Mouse (Mus musculus): ENCODE measurements around the gene Bik. TPM values are rescaled to one million over a fixed set of nuclear protein-coding genes. Genes with fewer than 3 reads are reported as not detected.

Gene Bik
- total and polyA plus RNA-seq, 2 experiments from 2014 or later, result 0.16 to 1.3 TPM

DNA sequence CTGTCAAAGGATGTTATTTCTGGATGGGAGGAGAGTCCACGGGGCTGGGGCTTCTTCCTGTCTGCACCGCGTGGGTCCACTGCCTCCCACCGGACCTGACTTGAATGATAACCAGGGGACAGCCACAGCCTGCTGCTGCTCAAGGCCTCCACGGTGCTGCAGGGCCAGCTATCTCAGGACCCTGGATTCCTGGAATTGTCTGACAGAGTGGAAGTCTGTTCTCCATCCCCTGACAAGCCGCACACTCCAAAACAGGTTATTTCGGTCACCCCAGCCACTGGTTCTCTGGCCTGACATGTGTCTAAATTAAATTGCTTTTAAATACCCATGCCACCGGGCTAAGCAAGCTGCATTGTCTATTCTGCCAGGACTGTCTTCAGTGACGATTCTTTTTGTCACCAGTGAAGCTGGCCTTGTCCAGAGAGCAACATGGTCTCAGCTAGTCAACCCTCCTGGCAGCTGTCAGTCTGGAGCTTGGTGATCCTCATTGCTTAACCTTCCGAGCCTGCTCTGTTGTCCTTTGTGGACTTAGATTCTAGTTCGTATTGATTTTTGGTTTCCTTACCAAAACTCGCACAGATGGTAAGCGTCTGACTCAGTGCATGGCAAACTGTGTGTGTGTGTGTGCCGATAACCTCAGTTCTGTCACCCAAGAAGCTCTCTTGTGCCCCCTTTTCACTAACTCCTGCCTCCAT is 2.9 kb upstream of the Bik start:
- ATAC-seq (no peak), DNase-seq (ENCODE audit: low spot score) (peak; percentile 6)
- Histone ChIP-seq H3K27me3 (ENCODE audit: insufficient read depth, low read length) (0 out of 2 replicates have a peak, but pooled peaks cover 22% of the 10 kb centered on the region), H3K27ac (no peak overlapping the region), H3K4me1 (ENCODE audit: insufficient read depth, low read length) (peaks cover 9% of the 10 kb centered on the region; the same call in 1 of the 2 replicates), H3K9ac (replicated peaks; ENCODE audit: low read length) (no peak overlapping the region), H3K4me2 (ENCODE audit: low read depth, low read length) (no peak overlapping the region), H3K36me3 (ENCODE audit: insufficient read depth, low read length) (no peaks in the 10 kb centered on the region), H3K4me3 (ENCODE audit: low read length) (no peak overlapping the region), H3K9me3 (ENCODE audit: low read length) (no peaks in the 10 kb centered on the region)
- TF ChIP-seq CTCF (IDR thresholded peaks at IDR 0.05; ENCODE audit: low read depth), result no peak
- WGBS, result 46% methylated on average over 14 of the region's 14 CpGs

DNA sequence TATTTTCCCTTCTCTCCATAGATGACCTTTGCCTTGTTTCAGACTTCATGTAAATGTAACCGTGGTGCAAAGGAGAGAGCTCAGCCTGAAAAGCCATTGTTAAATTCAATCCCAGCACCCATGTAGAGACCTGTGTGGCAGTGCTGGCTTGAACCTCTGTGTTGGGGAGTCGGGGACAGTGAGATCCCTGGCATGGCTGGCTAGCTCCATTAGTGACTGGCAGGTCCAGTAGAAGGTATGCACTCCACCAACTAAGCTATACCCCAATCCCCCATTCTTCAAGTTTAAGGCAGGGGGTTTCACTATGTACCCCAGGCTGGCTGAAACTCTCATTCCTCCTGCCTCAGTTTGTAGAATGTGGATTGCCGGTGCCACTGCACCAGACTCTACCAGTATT is 2.3 kb upstream of the Bik start:
- Histone ChIP-seq H3K4me3 (ENCODE audit: low read length) (no peak overlapping the region), H3K36me3 (ENCODE audit: insufficient read depth, low read length) (no peaks in the 10 kb centered on the region), H3K27me3 (ENCODE audit: insufficient read depth, low read length) (0 out of 2 replicates have a peak, but pooled peaks cover 26% of the 10 kb centered on the region), H3K4me1 (ENCODE audit: insufficient read depth, low read length) (peaks cover 9% of the 10 kb centered on the region; the same call in 1 of the 2 replicates), H3K9ac (replicated peaks; ENCODE audit: low read length) (no peak overlapping the region), H3K9me3 (ENCODE audit: low read length) (no peaks in the 10 kb centered on the region), H3K4me2 (ENCODE audit: low read depth, low read length) (no peak overlapping the region), H3K27ac (no peak overlapping the region)
- ATAC-seq (no peak), DNase-seq (ENCODE audit: low spot score) (no peak)
- TF ChIP-seq CTCF (IDR thresholded peaks at IDR 0.05; ENCODE audit: low read depth), result no peak
- 73% methylated on average over 3 of the region's 3 CpGs for WGBS

DNA sequence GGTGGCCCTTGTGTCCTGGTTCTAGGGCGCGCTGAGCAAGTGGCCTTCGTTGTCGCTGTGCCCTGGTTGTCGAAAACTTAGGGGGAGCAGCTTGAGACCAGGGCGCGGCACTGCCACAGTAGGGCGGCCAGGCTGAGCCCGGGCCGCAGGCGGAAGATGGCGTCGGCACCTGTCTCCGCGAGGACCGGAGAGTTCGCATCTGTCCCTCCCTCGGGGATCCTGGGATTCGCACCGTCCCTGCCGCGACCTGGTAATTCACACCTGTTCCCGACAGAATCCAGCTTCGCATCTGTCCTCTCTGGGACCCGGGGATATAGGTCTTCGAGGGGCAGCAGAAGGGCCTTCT is 403 bp downstream of the Bik start:
- 0 out of 2 replicates have a peak, but pooled peaks cover 26% of the 10 kb centered on the region for H3K27me3 ChIP-seq (ENCODE audit: insufficient read depth, low read length)
- no peak overlapping the region for H3K27ac ChIP-seq
- H3K9ac ChIP-seq (replicated peaks; ENCODE audit: low read length), result peak overlapping the region; percentile 33; the same call in 1 of the 2 replicates
- 4% methylated on average over 26 of the region's 26 CpGs for WGBS
- peak overlapping the region; percentile 85 for H3K4me2 ChIP-seq (ENCODE audit: low read depth, low read length)
- peak overlapping the region; percentile 45 for H3K4me3 ChIP-seq (ENCODE audit: low read length)
- H3K36me3 ChIP-seq (ENCODE audit: insufficient read depth, low read length), result no peaks in the 10 kb centered on the region
- no peak for ATAC-seq
- DNase-seq (ENCODE audit: low spot score), result no peak
- no peaks in the 10 kb centered on the region for H3K9me3 ChIP-seq (ENCODE audit: low read length)
- peaks cover 9% of the 10 kb centered on the region; the same call in 1 of the 2 replicates for H3K4me1 ChIP-seq (ENCODE audit: insufficient read depth, low read length)
- TF ChIP-seq CTCF (IDR thresholded peaks at IDR 0.05; ENCODE audit: low read depth), result no peak

DNA sequence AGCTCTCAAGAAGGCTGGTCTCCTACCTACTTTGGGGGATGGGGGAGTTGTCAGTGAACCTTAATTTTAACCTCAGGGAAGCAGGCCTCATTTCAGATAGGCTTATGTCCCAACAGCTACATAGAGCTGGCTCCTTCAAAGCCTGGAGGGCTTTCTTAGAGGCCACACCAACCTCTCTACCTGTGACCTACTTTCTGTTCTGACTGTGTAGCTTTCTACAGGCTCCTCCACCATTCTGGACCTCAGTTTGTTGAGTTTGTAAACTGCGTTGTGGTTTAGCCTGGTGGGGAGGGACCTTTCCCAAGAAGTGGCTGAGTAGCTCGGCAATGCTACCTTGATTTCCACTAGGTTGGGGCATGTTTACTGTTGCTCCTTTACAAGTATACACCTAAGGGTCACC is 1.1 kb downstream of the Bik start:
- ATAC-seq, result no peak
- TF ChIP-seq CTCF (IDR thresholded peaks at IDR 0.05; ENCODE audit: low read depth), result no peak

DNA sequence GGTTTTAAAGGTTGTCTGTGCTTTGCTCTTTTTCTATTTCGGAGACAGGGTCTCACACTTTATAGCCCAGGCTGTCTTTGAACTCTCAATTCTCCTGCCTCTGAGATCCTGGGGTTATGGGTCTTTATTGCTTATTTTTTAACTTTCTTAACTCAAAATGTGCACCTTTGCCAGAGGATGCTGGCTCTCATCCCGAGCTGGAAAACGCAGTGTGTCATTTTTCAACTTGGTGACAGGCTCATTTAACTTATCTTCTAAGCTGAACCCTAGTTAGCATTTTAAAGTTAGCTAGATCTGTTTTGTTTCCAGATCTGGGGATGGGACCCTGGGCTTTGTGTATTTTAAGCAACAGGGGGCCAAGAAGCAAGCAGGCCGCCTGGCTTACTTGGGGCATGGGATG is 2.2 kb downstream of the Bik start:
- peaks cover 9% of the 10 kb centered on the region; the same call in 1 of the 2 replicates for H3K4me1 ChIP-seq (ENCODE audit: insufficient read depth, low read length)
- ATAC-seq, result no peak
- no peak overlapping the region for H3K9ac ChIP-seq (replicated peaks; ENCODE audit: low read length)
- no peak overlapping the region for H3K4me2 ChIP-seq (ENCODE audit: low read depth, low read length)
- no peak for TF ChIP-seq CTCF (IDR thresholded peaks at IDR 0.05; ENCODE audit: low read depth)
- H3K27ac ChIP-seq, result no peak overlapping the region
- WGBS, result 66% methylated on average over 4 of the region's 4 CpGs
- H3K9me3 ChIP-seq (ENCODE audit: low read length), result no peaks in the 10 kb centered on the region
- DNase-seq (ENCODE audit: low spot score), result no peak
- no peaks in the 10 kb centered on the region for H3K36me3 ChIP-seq (ENCODE audit: insufficient read depth, low read length)
- H3K27me3 ChIP-seq (ENCODE audit: insufficient read depth, low read length), result 0 out of 2 replicates have a peak, but pooled peaks cover 26% of the 10 kb centered on the region
- H3K4me3 ChIP-seq (ENCODE audit: low read length), result no peak overlapping the region

More for the DNA sequence above, 1.1 kb downstream of the Bik start:
- Histone ChIP-seq H3K9ac (replicated peaks; ENCODE audit: low read length) (no peak overlapping the region), H3K4me2 (ENCODE audit: low read depth, low read length) (no peak overlapping the region), H3K27me3 (ENCODE audit: insufficient read depth, low read length) (0 out of 2 replicates have a peak, but pooled peaks cover 26% of the 10 kb centered on the region), H3K4me1 (ENCODE audit: insufficient read depth, low read length) (peaks cover 9% of the 10 kb centered on the region; the same call in 1 of the 2 replicates), H3K9me3 (ENCODE audit: low read length) (no peaks in the 10 kb centered on the region), H3K4me3 (ENCODE audit: low read length) (no peak overlapping the region), H3K27ac (no peak overlapping the region), H3K36me3 (ENCODE audit: insufficient read depth, low read length) (no peaks in the 10 kb centered on the region)
- WGBS, result 81% methylated on average over 2 of the region's 2 CpGs
- DNase-seq (ENCODE audit: low spot score), result no peak

DNA sequence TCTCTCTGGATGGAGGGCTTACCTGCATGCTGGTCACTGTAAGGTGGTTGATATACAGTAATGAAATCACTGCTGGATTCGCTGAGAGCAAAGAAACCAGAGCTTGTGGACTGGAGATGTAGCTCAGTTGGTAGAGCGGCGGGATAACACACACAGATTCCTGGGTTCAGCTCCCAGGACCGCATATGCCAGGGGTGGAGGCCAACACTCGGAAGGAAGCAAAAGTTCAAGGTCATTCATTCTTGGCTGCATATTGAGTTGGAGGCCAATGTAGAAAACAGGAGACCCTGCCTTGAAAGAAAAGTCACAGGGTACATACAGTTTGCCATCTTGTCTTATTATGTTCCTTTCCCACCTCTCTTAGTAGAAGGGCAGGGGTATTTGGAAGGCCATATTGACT is 3.1 kb downstream of the Bik start:
- ATAC-seq, result no peak
- Histone ChIP-seq H3K27me3 (ENCODE audit: insufficient read depth, low read length) (0 out of 2 replicates have a peak, but pooled peaks cover 25% of the 10 kb centered on the region), H3K4me3 (ENCODE audit: low read length) (no peak overlapping the region), H3K9me3 (ENCODE audit: low read length) (no peaks in the 10 kb centered on the region), H3K9ac (replicated peaks; ENCODE audit: low read length) (no peak overlapping the region), H3K36me3 (ENCODE audit: insufficient read depth, low read length) (no peaks in the 10 kb centered on the region), H3K27ac (no peak overlapping the region), H3K4me1 (ENCODE audit: insufficient read depth, low read length) (peaks cover 9% of the 10 kb centered on the region; the same call in 1 of the 2 replicates), H3K4me2 (ENCODE audit: low read depth, low read length) (no peak overlapping the region)
- no peak for DNase-seq (ENCODE audit: low spot score)
- TF ChIP-seq CTCF (IDR thresholded peaks at IDR 0.05; ENCODE audit: low read depth), result no peak
- WGBS, result 89% methylated on average over 5 of the region's 5 CpGs

DNA sequence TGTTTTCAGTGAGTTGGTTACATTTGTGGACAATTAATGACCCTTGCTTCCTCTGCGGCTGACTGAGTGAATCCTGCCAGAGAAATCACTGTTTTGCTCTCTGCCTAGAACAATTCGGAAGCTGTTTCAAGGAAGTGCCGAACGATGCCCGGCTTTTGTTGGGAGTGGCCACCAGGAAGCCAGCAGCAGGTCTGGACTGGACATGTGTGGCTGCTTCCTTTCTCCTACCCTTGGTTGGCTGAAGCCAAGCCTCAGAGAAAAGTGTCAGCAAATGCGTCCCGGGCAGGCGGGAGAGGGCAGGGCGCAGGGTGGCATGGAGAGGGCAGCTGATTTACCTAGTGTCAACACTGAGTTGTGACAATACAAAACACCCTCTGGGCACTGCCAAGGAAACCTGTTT is 3.6 kb downstream of the Bik start:
- H3K9ac ChIP-seq (replicated peaks; ENCODE audit: low read length), result no peak overlapping the region
- no peak overlapping the region for H3K27ac ChIP-seq
- 82% methylated on average over 9 of the region's 9 CpGs for WGBS
- H3K4me1 ChIP-seq (ENCODE audit: insufficient read depth, low read length), result peaks cover 9% of the 10 kb centered on the region; the same call in 1 of the 2 replicates
- no peak overlapping the region for H3K4me3 ChIP-seq (ENCODE audit: low read length)
- H3K9me3 ChIP-seq (ENCODE audit: low read length), result no peaks in the 10 kb centered on the region
- ATAC-seq (no peak), DNase-seq (ENCODE audit: low spot score) (no peak)
- H3K27me3 ChIP-seq (ENCODE audit: insufficient read depth, low read length), result 0 out of 2 replicates have a peak, but pooled peaks cover 20% of the 10 kb centered on the region
- no peaks in the 10 kb centered on the region for H3K36me3 ChIP-seq (ENCODE audit: insufficient read depth, low read length)
- H3K4me2 ChIP-seq (ENCODE audit: low read depth, low read length), result no peak overlapping the region
- no peak for TF ChIP-seq CTCF (IDR thresholded peaks at IDR 0.05; ENCODE audit: low read depth)
